Mouse (Mus musculus) heart, embryonic 13.5 days (tissue): ENCODE results near the gene Ddx19b. TPM values are rescaled to one million over a fixed set of nuclear protein-coding genes. Genes with fewer than 3 reads are reported as not detected.
"Not testable (repeated sequence)": the region's sequence is repeated elsewhere in the genome, so short reads cannot be mapped to it uniquely, and the experiment has no call there.

ENCODE experiments used
- ATAC-seq: fragments of 200-750 bp; cut with Nextera tagmentation; 2 replicates; pipeline ENCODE4 v1.8.0; 2017; ENCODE audit warnings: moderate TSS enrichment; ENCODE audit not compliant: insufficient number of reproducible peaks, low FRiP score, low TSS enrichment; ENCODE audit errors: extremely low read depth
- H3K27ac ChIP-seq: fragments of 300-500 bp; sonication (generic); replicated peaks from 2 replicates; pipeline ENCODE4 v1.5.1; 2015; ENCODE audit warnings: moderate library complexity, mild to moderate bottlenecking, inconsistent platforms
- H3K27me3 ChIP-seq: fragments of 300-500 bp; sonication (generic); replicated peaks from 2 replicates; pipeline ENCODE4 v1.6.1; 2015; ENCODE audit warnings: mild to moderate bottlenecking, inconsistent platforms
- H3K36me3 ChIP-seq: fragments of 300-500 bp; sonication (generic); 2 replicates; pipeline ENCODE4 v1.6.1; 2015; ENCODE audit warnings: mild to moderate bottlenecking, inconsistent platforms
- H3K4me1 ChIP-seq: fragments of 300-500 bp; sonication (generic); 2 replicates; pipeline ENCODE4 v1.6.1; 2015; ENCODE audit warnings: inconsistent platforms
- H3K4me2 ChIP-seq: fragments of 300-500 bp; sonication (generic); 2 replicates; pipeline ENCODE4 v1.6.1; 2015; ENCODE audit warnings: inconsistent platforms, mild to moderate bottlenecking, moderate library complexity
- H3K4me3 ChIP-seq: fragments of 300-500 bp; sonication (generic); 2 replicates; pipeline ENCODE4 v1.5.1; 2015; ENCODE audit warnings: moderate library complexity, mild to moderate bottlenecking, inconsistent platforms
- H3K9ac ChIP-seq: fragments of 300-500 bp; sonication (generic); 2 replicates; pipeline ENCODE4 v1.6.1; 2015; ENCODE audit warnings: inconsistent platforms, mild to moderate bottlenecking, moderate library complexity
- H3K9me3 ChIP-seq: fragments of 300-500 bp; sonication (generic); 2 replicates; pipeline ENCODE4 v1.6.1; 2016; ENCODE audit warnings: inconsistent platforms
- WGBS: fragments of 180-500 bp; shearing (Covaris S2); methylation state at CpG from one replicate; pipeline ENCODE4 v1.1.7; 2015; ENCODE audit warnings: mixed read lengths; 5-methylcytosine and 5-hydroxymethylcytosine counted together
- polyA plus RNA-seq: library from polyadenylated mRNA; unstranded; fragments of >200 nt; fragmentation: Nextera tagmentation; extraction: Ambion mirVana; gene quantifications from 2 replicates; pipeline ENCODE4 v1.2.1, GENCODE M21; 2015

Gene Ddx19b
- polyA plus RNA-seq, 1 experiment from 2014 or later: 3.6 TPM

DNA sequence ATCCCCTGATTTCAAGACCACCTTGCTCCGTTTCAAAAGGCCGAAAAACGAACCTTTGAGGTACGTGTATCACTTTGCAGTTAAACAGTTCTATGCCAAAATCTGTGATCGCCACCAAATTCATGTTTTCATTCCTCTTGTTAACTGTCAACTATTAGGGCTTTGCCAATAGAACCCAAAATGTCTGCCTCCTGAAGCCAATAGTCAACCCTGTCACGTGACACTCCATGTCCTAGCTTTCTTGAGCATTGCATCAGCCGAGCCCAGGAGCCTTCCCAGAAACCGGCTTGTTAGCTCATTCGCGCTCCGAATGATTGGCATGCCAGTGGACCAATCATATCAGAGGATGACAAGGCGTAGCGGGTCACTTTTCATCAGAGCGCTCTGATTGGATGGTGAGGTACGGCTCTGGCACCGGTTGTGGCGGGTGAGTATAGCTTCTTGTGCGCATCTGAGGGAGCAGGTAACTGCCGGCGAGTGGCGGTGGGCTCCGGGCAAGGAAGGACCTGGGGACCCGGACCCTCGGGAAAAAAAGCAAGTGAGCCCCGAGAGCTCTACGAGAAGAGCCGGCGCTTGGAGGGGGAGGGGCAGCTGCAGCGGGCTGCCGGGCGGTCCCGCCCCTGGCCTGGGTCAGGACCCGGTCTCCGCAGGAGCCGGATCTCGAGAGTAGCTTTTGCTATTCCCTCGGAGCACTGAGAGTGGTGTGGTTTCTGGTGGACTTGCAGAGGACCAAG lies 2.1 kb upstream of the Ddx19b start:
- Histone ChIP-seq H3K4me3 (peak overlapping the region; percentile 79), H3K9me3 (no peaks in the 10 kb centered on the region), H3K9ac (peak overlapping the region; percentile 86), H3K27me3 (peaks cover 16% of the 10 kb centered on the region), H3K36me3 (peaks cover 29% of the 10 kb centered on the region), H3K4me1 (peaks cover 19% of the 10 kb centered on the region), H3K27ac (peak overlapping the region; percentile 84), H3K4me2 (peak overlapping the region; percentile 77)
- peak; percentile 96 for ATAC-seq
- 5% methylated on average over 37 of the region's 37 CpGs for WGBS

DNA sequence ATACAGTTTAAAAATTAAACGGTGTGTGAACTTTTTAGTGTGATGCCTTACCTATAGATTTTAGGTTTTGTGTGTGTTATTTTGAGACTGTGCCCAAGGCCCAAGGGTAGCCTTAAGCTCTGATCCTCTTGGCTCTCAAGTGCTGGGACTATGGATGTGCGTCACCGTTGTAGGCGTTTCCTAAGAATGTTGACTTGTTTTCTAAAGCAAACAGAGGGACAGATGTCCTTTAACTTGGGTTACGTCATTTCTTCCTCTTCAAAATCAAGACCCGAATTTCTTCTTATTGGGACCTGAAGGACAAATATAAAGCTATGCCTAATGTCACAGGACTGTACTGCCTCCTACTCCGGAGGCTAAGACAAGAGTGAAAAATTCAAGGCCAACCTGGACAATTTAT lies 1.4 kb upstream of the Ddx19b start, which contains the start of gene Aars:
Aars (plus strand) TSS at position 229 of the 400 bp plus-strand sequence.
- Histone ChIP-seq H3K4me2 (peak within 1 kb of the TSS; percentile 77), H3K9me3 (no peaks in the 10 kb centered on the region), H3K4me1 (peaks cover 23% of the 10 kb centered on the region), H3K4me3 (peak within 1 kb of the TSS; percentile 79), H3K27ac (peak within 1 kb of the TSS; percentile 84), H3K36me3 (peaks cover 21% of the 10 kb centered on the region), H3K27me3 (peaks cover 16% of the 10 kb centered on the region), H3K9ac (peak within 1 kb of the TSS; percentile 86)
- ATAC-seq: no peak
- WGBS: 93% methylated on average over 7 of the region's 7 CpGs

DNA sequence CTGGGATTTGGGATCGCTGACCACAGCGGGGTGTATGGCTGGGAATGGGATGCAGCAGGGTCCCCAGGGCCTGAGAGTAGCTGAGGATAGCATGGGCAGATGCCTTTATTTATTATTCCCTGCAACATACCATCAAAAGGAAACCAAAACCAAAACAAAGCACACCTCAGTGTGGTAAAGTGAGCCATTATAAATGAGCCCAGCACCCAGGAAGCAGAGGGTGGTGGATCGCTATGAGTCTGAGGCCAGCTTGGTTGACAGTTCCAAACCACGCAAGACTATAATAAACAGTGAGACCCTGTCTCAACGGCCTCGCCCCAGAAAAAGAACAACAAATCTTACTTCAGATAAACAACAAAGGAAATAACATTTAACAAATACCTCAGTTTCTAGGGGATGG lies 1.5 kb downstream of the Ddx19b start:
- H3K4me2 ChIP-seq: no peak overlapping the region
- H3K9ac ChIP-seq: no peak overlapping the region
- no peak for ATAC-seq
- H3K27ac ChIP-seq: no peak overlapping the region
- H3K4me1 ChIP-seq: peaks cover 19% of the 10 kb centered on the region
- no peak overlapping the region for H3K4me3 ChIP-seq
- WGBS: 76% methylated on average over 6 of the region's 6 CpGs
- H3K9me3 ChIP-seq: no peaks in the 10 kb centered on the region
- H3K27me3 ChIP-seq: peaks cover 16% of the 10 kb centered on the region
- no peaks in the 10 kb centered on the region for H3K36me3 ChIP-seq

DNA sequence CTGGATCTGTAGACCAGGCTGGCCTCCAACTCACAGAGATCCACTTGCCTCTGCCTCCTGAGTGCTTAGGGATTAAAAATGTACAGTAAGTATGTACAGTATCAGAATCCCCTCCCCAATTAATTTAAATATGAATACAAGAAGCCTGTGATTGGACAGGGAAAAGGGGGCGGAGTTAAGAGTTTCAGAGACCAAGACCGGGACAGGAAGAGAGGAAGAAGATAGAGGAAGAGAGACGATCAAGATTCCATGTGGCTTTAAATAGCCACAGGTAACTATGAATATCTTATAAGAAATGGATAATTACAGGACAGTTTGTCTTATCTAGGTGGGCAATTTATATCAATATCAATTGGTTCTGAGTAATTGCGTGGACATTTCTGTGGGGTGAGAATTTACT lies 2.0 kb downstream of the Ddx19b start:
- Histone ChIP-seq H3K4me3 (no peak overlapping the region), H3K9me3 (no peaks in the 10 kb centered on the region), H3K4me2 (no peak overlapping the region), H3K27me3 (peaks cover 16% of the 10 kb centered on the region), H3K36me3 (no peaks in the 10 kb centered on the region), H3K27ac (no peak overlapping the region), H3K9ac (no peak overlapping the region), H3K4me1 (peaks cover 14% of the 10 kb centered on the region)
- 42% methylated on average over 4 of the region's 4 CpGs for WGBS
- no peak for ATAC-seq

DNA sequence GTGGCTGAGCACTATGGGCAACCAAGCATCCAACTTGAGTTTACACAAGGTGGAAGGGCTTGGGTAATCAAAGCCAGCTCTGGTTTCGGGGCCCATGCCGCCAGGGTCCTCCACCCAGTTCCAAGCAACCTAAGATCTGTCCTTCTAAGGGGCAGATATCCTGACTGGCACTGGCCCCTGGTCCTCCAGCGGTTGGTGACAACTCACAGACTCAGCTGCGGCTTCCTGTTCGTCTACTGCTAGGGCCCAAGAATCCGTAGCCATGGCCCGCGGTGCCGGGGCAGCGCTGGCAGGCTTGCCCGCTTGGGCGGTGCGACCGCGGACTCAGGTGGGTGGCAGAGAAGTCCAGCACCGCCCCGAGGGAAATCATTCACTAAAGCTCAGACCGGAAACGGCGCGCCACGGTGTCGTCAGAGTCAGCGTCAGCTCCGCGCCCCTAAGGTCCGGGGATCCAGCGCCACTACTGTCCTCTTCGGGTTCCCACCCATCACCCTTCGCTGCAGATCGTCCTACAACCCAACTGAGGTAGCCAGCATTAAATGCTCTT lies 4.1 kb downstream of the Ddx19b start:
- H3K36me3 ChIP-seq: no peaks in the 10 kb centered on the region
- peak overlapping the region; percentile 84 for H3K4me2 ChIP-seq
- peak; percentile 88 for ATAC-seq
- under 1% methylated on average over 31 of the region's 31 CpGs for WGBS
- H3K27me3 ChIP-seq: peaks cover 16% of the 10 kb centered on the region
- peak overlapping the region; percentile 68 for H3K27ac ChIP-seq
- no peaks in the 10 kb centered on the region for H3K9me3 ChIP-seq
- peaks cover 7% of the 10 kb centered on the region for H3K4me1 ChIP-seq
- peak overlapping the region; percentile 84 for H3K4me3 ChIP-seq
- peak overlapping the region; percentile 90 for H3K9ac ChIP-seq

DNA sequence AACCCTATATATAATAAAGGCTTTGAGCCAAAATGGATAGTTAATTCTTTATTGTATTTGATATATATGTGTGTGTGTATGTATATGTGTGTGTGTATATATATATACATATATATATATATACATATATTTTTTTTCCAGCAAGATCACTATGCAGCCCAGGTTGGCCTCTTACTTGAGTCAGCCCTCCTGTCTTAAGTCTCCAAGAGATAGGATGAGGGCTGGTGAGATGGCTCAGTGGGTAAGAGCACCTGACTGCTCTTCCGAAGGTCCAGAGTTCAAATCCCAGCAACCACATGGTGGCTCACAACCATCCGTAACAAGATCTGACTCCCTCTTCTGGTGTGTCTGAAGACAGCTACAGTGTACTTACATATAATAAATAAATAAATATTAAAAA lies 4.9 kb downstream of the Ddx19b start:
- not testable (repeated sequence) for H3K9ac ChIP-seq, H3K4me2 ChIP-seq, H3K36me3 ChIP-seq, H3K9me3 ChIP-seq, ATAC-seq, H3K27ac ChIP-seq, H3K4me1 ChIP-seq, H3K4me3 ChIP-seq
- peaks cover 11% of the 10 kb centered on the region for H3K27me3 ChIP-seq
- WGBS: 90% methylated on average over 2 of the region's 2 CpGs

DNA sequence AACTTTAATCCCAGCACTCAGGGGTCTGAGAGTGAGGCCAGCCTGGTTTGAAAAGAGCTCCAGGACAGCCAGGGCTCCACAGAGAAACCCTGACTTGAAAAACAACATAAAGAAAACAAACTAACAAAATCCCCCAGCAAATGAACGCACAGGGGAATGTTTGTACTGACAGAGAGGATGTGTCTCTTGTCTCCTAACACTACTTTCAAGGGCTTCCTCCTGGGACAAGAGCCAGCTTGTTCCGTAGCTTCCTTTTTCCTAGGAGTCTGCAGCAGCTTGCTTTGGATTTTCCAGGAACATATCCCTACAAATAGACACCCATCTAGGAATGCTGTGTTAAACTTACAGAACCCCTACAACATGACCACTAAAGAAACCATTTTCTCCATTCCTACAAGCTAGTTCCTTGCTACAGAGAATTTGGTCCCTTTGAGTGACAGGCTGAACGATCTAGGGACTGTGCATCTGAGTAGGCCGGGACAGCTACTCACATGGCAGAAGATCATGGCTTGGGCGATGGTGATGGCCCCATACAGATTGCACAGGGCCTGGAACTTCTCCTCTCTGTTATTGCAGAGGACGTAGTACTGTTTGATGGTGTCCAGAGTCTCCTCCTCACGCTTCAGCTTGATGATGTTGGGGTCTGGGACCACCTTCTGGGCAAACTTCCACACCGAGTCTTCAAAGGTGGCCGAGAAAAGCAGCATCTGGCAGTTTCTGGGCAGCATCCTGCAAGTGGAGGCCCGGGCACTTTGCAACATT lies 21.1 kb downstream of the Ddx19b start:
- WGBS: 79% methylated on average over 8 of the region's 10 CpGs
- ATAC-seq, H3K4me3 ChIP-seq, H3K9ac ChIP-seq, H3K9me3 ChIP-seq, H3K4me1 ChIP-seq, H3K27me3 ChIP-seq, H3K27ac ChIP-seq, H3K4me2 ChIP-seq: not testable (repeated sequence)
- peaks cover 73% of the 10 kb centered on the region for H3K36me3 ChIP-seq

DNA sequence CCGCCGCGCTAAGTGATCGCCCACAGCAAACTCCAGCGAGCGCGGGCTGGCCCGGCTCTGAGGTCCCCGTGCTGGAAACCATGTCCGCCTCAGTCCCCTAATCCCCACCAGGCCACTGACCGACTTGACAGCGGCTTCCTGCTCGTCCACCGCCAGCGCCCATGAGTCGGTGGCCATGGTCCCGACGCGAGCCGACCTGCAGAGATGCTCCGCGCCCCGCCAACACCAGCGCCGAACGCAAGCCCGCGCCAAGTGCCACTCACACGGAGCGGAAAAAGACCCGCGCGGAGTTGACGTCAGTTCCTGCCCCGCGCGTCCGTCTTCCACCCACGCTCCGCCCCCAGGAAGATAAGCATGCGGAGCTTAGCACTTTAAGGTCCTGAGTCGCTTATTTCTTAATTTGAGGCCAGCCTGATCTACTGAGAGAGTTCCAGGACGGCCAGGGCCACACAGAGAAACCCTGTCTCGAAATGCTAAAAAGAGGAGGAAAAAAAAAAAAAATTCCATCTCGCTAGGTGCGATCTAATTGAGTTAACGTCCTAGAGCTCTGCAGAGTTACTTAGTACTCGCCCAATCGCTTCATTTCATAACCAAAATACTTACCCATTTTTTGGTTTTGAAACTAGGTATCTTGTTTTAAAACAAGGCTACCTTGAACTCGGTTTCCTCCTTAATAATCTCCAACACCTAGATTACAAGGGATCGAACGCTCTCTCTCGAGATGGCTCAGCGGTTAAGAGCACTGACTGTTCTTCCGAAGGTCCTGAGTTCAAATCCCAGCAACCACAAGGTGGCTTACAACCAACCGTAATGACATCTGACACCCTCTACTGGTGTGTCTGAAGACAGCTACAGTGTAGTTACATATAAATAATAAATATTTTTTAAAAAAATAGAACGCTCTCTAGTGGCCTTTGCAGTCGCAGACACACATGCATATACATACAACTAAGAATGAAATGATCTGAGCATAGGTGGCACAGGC lies 33.7 kb downstream of the Ddx19b start, which contains the start of gene Ddx19a:
Ddx19a (minus strand) TSS at position 254 of the 985 bp plus-strand sequence.
- Histone ChIP-seq H3K9ac (peak within 1 kb of the TSS; percentile 88), H3K4me3 (peak within 1 kb of the TSS; percentile 76), H3K36me3 (peaks cover 11% of the 10 kb centered on the region), H3K27ac (peak within 1 kb of the TSS; percentile 78), H3K4me2 (peak within 1 kb of the TSS; percentile 90), H3K4me1 (peaks cover 12% of the 10 kb centered on the region), H3K27me3 (no peaks in the 10 kb centered on the region), H3K9me3 (no peaks in the 10 kb centered on the region)
- peak; percentile 83 for ATAC-seq
- WGBS: 3% methylated on average over 58 of the region's 58 CpGs

DNA sequence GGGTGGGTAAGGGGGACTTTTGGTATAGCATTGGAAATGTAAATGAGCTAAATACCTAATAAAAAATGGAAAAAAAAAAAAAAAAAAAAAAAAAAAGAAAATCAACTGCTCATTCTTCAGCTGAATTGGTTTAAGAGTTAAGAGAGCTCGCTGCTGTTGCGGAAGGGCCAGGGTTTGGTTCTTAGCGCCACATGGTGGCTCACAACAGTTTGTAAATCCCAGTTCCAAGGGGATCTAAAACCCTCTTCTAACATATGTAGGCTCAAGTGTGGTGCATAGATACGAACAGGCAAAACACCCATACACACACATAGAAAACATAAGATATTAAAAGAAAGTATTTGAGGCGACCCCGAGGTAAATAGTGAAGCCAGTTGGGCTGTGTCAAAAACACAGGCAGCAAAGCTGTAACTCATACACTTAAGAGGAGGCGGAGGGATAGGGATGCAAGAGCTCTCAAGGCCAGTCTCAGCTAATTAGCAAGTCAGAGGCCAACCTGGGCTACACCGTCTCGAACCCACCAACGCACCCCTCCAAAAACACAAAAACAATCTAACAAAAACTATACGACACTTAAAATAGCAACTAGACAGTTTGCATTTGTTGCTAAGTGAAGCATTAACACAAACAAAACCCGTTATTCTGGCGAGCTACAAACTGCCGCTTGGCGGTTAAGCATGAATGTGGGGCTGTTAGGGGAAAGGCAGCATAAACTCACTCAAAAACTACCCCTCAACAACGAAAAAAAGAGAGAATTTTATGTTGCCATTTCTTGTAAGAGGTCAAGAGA lies 34.7 kb downstream of the Ddx19b start:
- Histone ChIP-seq H3K27me3 (no peaks in the 10 kb centered on the region), H3K9me3 (no peaks in the 10 kb centered on the region), H3K4me3 (peak overlapping the region; percentile 76), H3K27ac (peak overlapping the region; percentile 78), H3K9ac (peak overlapping the region; percentile 88), H3K36me3 (peaks cover 21% of the 10 kb centered on the region), H3K4me2 (peak overlapping the region; percentile 90), H3K4me1 (peaks cover 12% of the 10 kb centered on the region)
- ATAC-seq: no peak
- 35% methylated on average over 16 of the region's 16 CpGs for whole genome bisulfite sequencing

DNA sequence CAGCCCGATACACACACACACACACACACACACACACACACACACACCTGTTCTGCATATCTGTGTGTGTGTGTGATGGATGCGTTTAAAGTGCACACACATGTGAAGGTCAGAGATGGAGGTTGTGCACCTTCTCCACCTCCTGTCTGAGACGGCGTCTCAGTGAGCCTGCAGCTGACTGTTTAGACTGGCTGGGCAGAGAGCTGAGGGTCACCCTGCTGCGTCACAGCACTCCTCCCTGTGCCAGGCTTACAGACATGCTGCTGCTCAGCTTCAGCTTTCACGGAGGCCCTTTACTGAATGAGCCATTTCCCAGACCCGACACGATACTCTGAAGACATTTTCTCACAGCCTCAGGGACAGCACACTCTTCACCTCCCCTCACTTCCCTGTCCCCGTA lies 41.5 kb downstream of the Ddx19b start:
- Histone ChIP-seq H3K27me3 (no peaks in the 10 kb centered on the region), H3K4me2 (no peak overlapping the region), H3K27ac (no peak overlapping the region), H3K9me3 (no peaks in the 10 kb centered on the region), H3K36me3 (peaks cover 85% of the 10 kb centered on the region), H3K4me1 (no peaks in the 10 kb centered on the region), H3K9ac (no peak overlapping the region), H3K4me3 (no peak overlapping the region)
- WGBS: 91% methylated on average over 9 of the region's 9 CpGs
- ATAC-seq: no peak
